Mouse (Mus musculus) left cerebral cortex, postnatal 14 days (tissue): ENCODE data around the gene Rad23b. TPM values are rescaled to one million over a fixed set of nuclear protein-coding genes. Genes with fewer than 3 reads are reported as not detected.
A peak's percentile ranks its signal among the peaks of the same experiment; 100 is the strongest.

Source experiments
- DNase-seq, 2 experiments: peaks; one replicate each; pipeline ENCODE4 v3.0.0; 2021 to 2022; ENCODE audit warnings: low spot score in 2 of 2, mixed read lengths in 1 of 2
- intact Hi-C: fragments of 180-260 bp; cut with DNase I; formaldehyde crosslinking; loops from one replicate; pipeline ENCODE4 v1.15.1; 2025
- total RNA-seq, 2 experiments: library from RNA; stranded (reverse); gene quantifications; 2 replicates each; pipeline ENCODE4 v1.2.3; 2021

The Rad23b gene
- total RNA-seq, 2 experiments from 2014 or later: 206 to 211 TPM

DNA sequence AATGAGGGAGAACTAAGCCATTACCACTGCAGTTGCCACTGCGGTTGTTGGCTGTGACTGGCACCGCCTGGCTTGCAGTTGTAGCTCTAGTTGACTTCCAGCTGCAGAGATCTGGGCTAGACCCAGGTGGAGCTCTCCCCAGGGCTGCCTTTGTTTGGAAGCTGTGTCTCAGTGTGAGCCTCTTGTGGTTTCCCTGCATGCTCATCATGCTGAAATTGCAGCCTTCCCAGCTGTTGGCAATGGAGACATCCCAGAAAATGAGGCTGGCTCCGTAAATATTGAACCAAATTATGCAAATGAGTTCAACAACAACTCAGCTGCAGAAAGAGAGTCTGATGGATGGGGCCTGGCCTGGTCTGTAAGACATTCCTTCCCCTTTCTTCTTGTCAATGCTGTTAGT lies 66.0 kb downstream of the Rad23b start:
- DNase-seq: peak; percentile 17 to 34
- intact Hi-C loops: no loop called here

- intact Hi-C loops: no loop called here
- DNase-seq: no peak
Measured at GRCm38 (mm10) chr4:55426250-55426649, 76.4 kb downstream of the Rad23b start.

Other genes with a start within 250 kb of the Rad23b start
- 1 to 10 TPM; 6.3 to 8.4 TPM for gene Klf4, start 182.4 kb downstream of the Rad23b start, total RNA-seq